Mouse (Mus musculus) stomach, embryonic 16.5 days (tissue): ENCODE measurements around the gene Gpr4. TPM values are rescaled to one million over a fixed set of nuclear protein-coding genes. Genes with fewer than 3 reads are reported as not detected.
A peak's percentile ranks its signal among the peaks of the same experiment; 100 is the strongest.

Experiments
- ATAC-seq: fragments of 200-750 bp; cut with Nextera tagmentation; 2 replicates; pipeline ENCODE4 v1.8.0; 2017; ENCODE audit warnings: moderate number of reproducible peaks, moderate TSS enrichment; ENCODE audit not compliant: insufficient read depth, low FRiP score
- H3K27ac ChIP-seq: fragments of 300-500 bp; sonication (generic); 2 replicates; pipeline ENCODE4 v1.5.1; 2014; ENCODE audit warnings: low read length
- H3K27me3 ChIP-seq: fragments of 300-500 bp; sonication (generic); 2 replicates; pipeline ENCODE4 v1.6.1; 2014; ENCODE audit warnings: low read length, control low read depth, mixed read lengths; ENCODE audit not compliant: control insufficient read depth, insufficient read depth
- H3K36me3 ChIP-seq: fragments of 300-500 bp; sonication (generic); 2 replicates; pipeline ENCODE4 v1.6.1; 2014; ENCODE audit warnings: low read length; ENCODE audit not compliant: control insufficient read depth, insufficient read depth
- H3K4me1 ChIP-seq: fragments of 300-500 bp; sonication (generic); 2 replicates; pipeline ENCODE4 v1.6.1; 2014; ENCODE audit warnings: low read length, control low read depth, mixed read lengths; ENCODE audit not compliant: control insufficient read depth, insufficient read depth
- H3K4me2 ChIP-seq: fragments of 300-500 bp; sonication (generic); 2 replicates; pipeline ENCODE4 v1.6.1; 2014; ENCODE audit warnings: low read depth, low read length, mixed read lengths
- H3K4me3 ChIP-seq: fragments of 300-500 bp; sonication (generic); replicated peaks from 2 replicates; pipeline ENCODE4 v1.5.1; 2014; ENCODE audit warnings: mild to moderate bottlenecking, low read length
- H3K9ac ChIP-seq: fragments of 300-500 bp; sonication (generic); 2 replicates; pipeline ENCODE4 v1.6.1; 2014; ENCODE audit warnings: low read length
- H3K9me3 ChIP-seq: fragments of 300-500 bp; sonication (generic); replicated peaks from 2 replicates; pipeline ENCODE4 v1.6.1; 2016; ENCODE audit warnings: low read length, control low read depth; ENCODE audit not compliant: control insufficient read depth
- WGBS: fragments of 180-500 bp; shearing (Covaris S2); extraction: QIAGEN DNeasy Blood & Tissue Kit; methylation state at CpG from one replicate; pipeline ENCODE4 v1.1.7; 2014; 5-methylcytosine and 5-hydroxymethylcytosine counted together
- polyA plus RNA-seq: library from polyadenylated mRNA; unstranded; fragments of >200 nt; fragmentation: Nextera tagmentation; extraction: Ambion mirVana; gene quantifications from 2 replicates; pipeline ENCODE4 v1.2.1, GENCODE M21; 2015

Gpr4 gene
- polyA plus RNA-seq, 1 experiment from 2014 or later: 1.4 TPM

GRCm38 (mm10) chr7:19227883-19228792, 15.8 kb downstream of the Gpr4 start, which contains the start of gene Opa3:
Gene Opa3 (plus strand): TSS chr7:19228334.
- Histone ChIP-seq H3K4me2 (peak within 1 kb of the TSS; percentile 79), H3K9ac (peak within 1 kb of the TSS; percentile 85), H3K4me1 (peaks cover 12% of the 10 kb centered on the region), H3K27me3 (no peaks in the 10 kb centered on the region), H3K27ac (peak within 1 kb of the TSS; percentile 100), H3K9me3 (no peaks in the 10 kb centered on the region), H3K4me3 (peak within 1 kb of the TSS; percentile 73), H3K36me3 (no peaks in the 10 kb centered on the region)
- ATAC-seq: peak; percentile 94
- WGBS: under 1% methylated on average over 89 of the region's 91 CpGs

- ATAC-seq: no peak
- under 1% methylated on average over 14 of the region's 14 CpGs for WGBS
- peaks cover 12% of the 10 kb centered on the region for H3K4me1 ChIP-seq
- no peaks in the 10 kb centered on the region for H3K9me3 ChIP-seq
- H3K4me2 ChIP-seq: peak overlapping the region; percentile 79
- no peaks in the 10 kb centered on the region for H3K27me3 ChIP-seq
- peak overlapping the region; percentile 76 for H3K27ac ChIP-seq
- peak overlapping the region; percentile 76 for H3K9ac ChIP-seq
- H3K4me3 ChIP-seq: peak overlapping the region; percentile 61
- no peaks in the 10 kb centered on the region for H3K36me3 ChIP-seq
Observed at GRCm38 (mm10) chr7:19228793-19229148, 16.4 kb downstream of the Gpr4 start.

GRCm38 (mm10) chr7:19229404-19229803, 17.1 kb downstream of the Gpr4 start:
- Histone ChIP-seq H3K4me2 (peak overlapping the region; percentile 79), H3K4me1 (peaks cover 12% of the 10 kb centered on the region), H3K36me3 (no peaks in the 10 kb centered on the region), H3K9ac (peak overlapping the region; percentile 76), H3K4me3 (peak overlapping the region; percentile 61), H3K27me3 (no peaks in the 10 kb centered on the region), H3K27ac (peak overlapping the region; percentile 76), H3K9me3 (no peaks in the 10 kb centered on the region)
- ATAC-seq: no peak
- 27% methylated on average over 5 of the region's 5 CpGs for WGBS

- Histone ChIP-seq H3K4me1 (peaks cover 12% of the 10 kb centered on the region), H3K27ac (no peak overlapping the region), H3K9ac (peak overlapping the region; percentile 28; the same call in 1 of the 2 replicates), H3K9me3 (no peaks in the 10 kb centered on the region), H3K4me3 (no peak overlapping the region), H3K27me3 (no peaks in the 10 kb centered on the region), H3K36me3 (no peaks in the 10 kb centered on the region), H3K4me2 (no peak overlapping the region)
- 91% methylated on average over 2 of the region's 2 CpGs for WGBS
- ATAC-seq: no peak
Observed at GRCm38 (mm10) chr7:19230041-19230580, 17.8 kb downstream of the Gpr4 start.

- Histone ChIP-seq H3K4me2 (no peak overlapping the region), H3K4me1 (peaks cover 16% of the 10 kb centered on the region), H3K9me3 (no peaks in the 10 kb centered on the region), H3K27ac (no peak overlapping the region), H3K9ac (peak overlapping the region; percentile 28; the same call in 1 of the 2 replicates), H3K27me3 (no peaks in the 10 kb centered on the region), H3K36me3 (no peaks in the 10 kb centered on the region), H3K4me3 (no peak overlapping the region)
- ATAC-seq: no peak
- 93% methylated on average over 5 of the region's 5 CpGs for WGBS
Observed at GRCm38 (mm10) chr7:19230899-19231298, 18.6 kb downstream of the Gpr4 start.

- H3K4me3 ChIP-seq: no peak overlapping the region
- H3K36me3 ChIP-seq: no peaks in the 10 kb centered on the region
- H3K9ac ChIP-seq: no peak overlapping the region
- no peak overlapping the region for H3K4me2 ChIP-seq
- ATAC-seq: no peak
- peaks cover 21% of the 10 kb centered on the region for H3K4me1 ChIP-seq
- no peaks in the 10 kb centered on the region for H3K9me3 ChIP-seq
- no peaks in the 10 kb centered on the region for H3K27me3 ChIP-seq
- WGBS: 80% methylated on average over 3 of the region's 3 CpGs
- H3K27ac ChIP-seq: no peak overlapping the region
Observed at GRCm38 (mm10) chr7:19231849-19232248, 19.5 kb downstream of the Gpr4 start.

- no peak overlapping the region for H3K4me3 ChIP-seq
- peaks cover 12% of the 10 kb centered on the region for H3K4me1 ChIP-seq
- no peak overlapping the region for H3K27ac ChIP-seq
- no peak overlapping the region for H3K9ac ChIP-seq
- H3K36me3 ChIP-seq: no peaks in the 10 kb centered on the region
- 77% methylated on average over 5 of the region's 5 CpGs for WGBS
- no peak for ATAC-seq
- no peak overlapping the region for H3K4me2 ChIP-seq
- no peaks in the 10 kb centered on the region for H3K9me3 ChIP-seq
- H3K27me3 ChIP-seq: no peaks in the 10 kb centered on the region
Observed at GRCm38 (mm10) chr7:19234652-19235051, 22.3 kb downstream of the Gpr4 start.

GRCm38 (mm10) chr7:19235092-19235671, 22.8 kb downstream of the Gpr4 start:
- H3K27me3 ChIP-seq: no peaks in the 10 kb centered on the region
- WGBS: 72% methylated on average over 2 of the region's 2 CpGs
- peaks cover 14% of the 10 kb centered on the region for H3K4me1 ChIP-seq
- no peak overlapping the region for H3K4me2 ChIP-seq
- H3K4me3 ChIP-seq: no peak overlapping the region
- no peak for ATAC-seq
- peak overlapping the region; percentile 5; the same call in 1 of the 2 replicates for H3K9ac ChIP-seq
- H3K27ac ChIP-seq: no peak overlapping the region
- no peaks in the 10 kb centered on the region for H3K36me3 ChIP-seq
- H3K9me3 ChIP-seq: no peaks in the 10 kb centered on the region

- H3K27ac ChIP-seq: no peak overlapping the region
- ATAC-seq: no peak
Observed at GRCm38 (mm10) chr7:19236411-19236810, 24.1 kb downstream of the Gpr4 start.

More at GRCm38 (mm10) chr7:19236411-19236810, 24.1 kb downstream of the Gpr4 start:
- H3K4me1 ChIP-seq: peaks cover 19% of the 10 kb centered on the region
- no peaks in the 10 kb centered on the region for H3K27me3 ChIP-seq
- no peak overlapping the region for H3K4me3 ChIP-seq
- no peak overlapping the region for H3K4me2 ChIP-seq
- WGBS: 61% methylated on average over 2 of the region's 2 CpGs
- no peaks in the 10 kb centered on the region for H3K36me3 ChIP-seq
- H3K9me3 ChIP-seq: no peaks in the 10 kb centered on the region
- H3K9ac ChIP-seq: peak overlapping the region; percentile 20; the same call in 1 of the 2 replicates
